Mouse (Mus musculus) intestine, postnatal 0 days (tissue): ENCODE measurements around the gene Wdr62. TPM values are rescaled to one million over a fixed set of nuclear protein-coding genes. Genes with fewer than 3 reads are reported as not detected.

ENCODE experiments used
- ATAC-seq: fragments of 200-750 bp; cut with Nextera tagmentation; 2 replicates; pipeline ENCODE4 v1.8.0; 2017; ENCODE audit warnings: mild to moderate bottlenecking, moderate TSS enrichment, moderate library complexity
- H3K27ac ChIP-seq: fragments of 300-500 bp; sonication (generic); 2 replicates; pipeline ENCODE4 v1.5.1; 2014; ENCODE audit warnings: mild to moderate bottlenecking, low read depth, low read length, moderate library complexity
- H3K27me3 ChIP-seq: fragments of 300-500 bp; sonication (generic); replicated peaks from 2 replicates; pipeline ENCODE4 v1.6.1; 2014; ENCODE audit warnings: low read length, mixed read lengths; ENCODE audit not compliant: control insufficient read depth, insufficient read depth
- H3K36me3 ChIP-seq: fragments of 300-500 bp; sonication (generic); 2 replicates; pipeline ENCODE4 v1.6.1; 2014; ENCODE audit warnings: mild to moderate bottlenecking, moderate library complexity; ENCODE audit not compliant: control insufficient read depth, insufficient read depth
- H3K4me1 ChIP-seq: fragments of 300-500 bp; sonication (generic); replicated peaks from 2 replicates; pipeline ENCODE4 v1.6.1; 2014; ENCODE audit warnings: antibody characterized with exemption, low read length, mixed read lengths; ENCODE audit not compliant: control insufficient read depth, insufficient read depth
- H3K4me2 ChIP-seq: fragments of 300-500 bp; sonication (generic); replicated peaks from 2 replicates; pipeline ENCODE4 v1.6.1; 2014; ENCODE audit warnings: low read depth, mild to moderate bottlenecking, moderate library complexity
- H3K4me3 ChIP-seq: fragments of 300-500 bp; sonication (generic); 2 replicates; pipeline ENCODE4 v1.5.1; 2014; ENCODE audit warnings: low read depth, low read length
- H3K9ac ChIP-seq: fragments of 300-500 bp; sonication (generic); 2 replicates; pipeline ENCODE4 v1.6.1; 2014; ENCODE audit warnings: mild to moderate bottlenecking, low read depth, low read length
- H3K9me3 ChIP-seq: fragments of 300-500 bp; sonication (generic); 2 replicates; pipeline ENCODE4 v1.6.1; 2016; ENCODE audit warnings: mixed run types; ENCODE audit not compliant: control insufficient read depth
- CTCF ChIP-seq: sonication (generic); IDR thresholded peaks from 2 replicates; pipeline ENCODE4 v1.5.1; 2016; ENCODE audit warnings: low read depth, mild to moderate bottlenecking, control low read depth, antibody characterized with exemption, moderate library complexity
- WGBS: fragments of 180-500 bp; shearing (Covaris S2); extraction: QIAGEN DNeasy Blood & Tissue Kit; methylation state at CpG from one replicate; pipeline ENCODE4 v1.1.7; 2014; 5-methylcytosine and 5-hydroxymethylcytosine counted together
- polyA plus RNA-seq: library from polyadenylated mRNA; unstranded; fragments of >200 nt; fragmentation: Nextera tagmentation; extraction: Ambion mirVana; gene quantifications from 2 replicates; pipeline ENCODE4 v1.2.1, GENCODE M21; 2015

Wdr62 gene
- polyA plus RNA-seq, 1 experiment from 2014 or later: 3.5 TPM

DNA sequence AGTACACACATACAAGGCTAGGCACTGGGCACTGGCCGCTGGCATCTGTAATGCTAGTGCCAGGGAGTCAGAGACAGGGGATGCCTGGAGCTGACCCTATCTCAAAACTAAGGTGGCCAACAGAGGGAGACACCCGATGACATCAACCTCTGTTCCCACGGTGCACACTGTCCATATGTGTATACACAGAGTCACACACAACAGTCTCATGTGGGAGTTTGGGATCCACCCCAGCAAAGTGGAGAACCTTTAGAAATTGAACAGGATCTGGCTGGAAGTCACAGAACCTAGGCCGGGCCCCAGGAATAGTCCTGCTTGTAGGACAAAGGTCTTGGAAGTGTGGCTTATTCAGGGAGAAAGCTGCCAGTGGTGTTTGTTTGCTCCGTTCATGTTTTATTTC is 14.1 kb upstream of the Wdr62 start:
- no peak for TF ChIP-seq CTCF
- Histone ChIP-seq H3K9ac (no peak overlapping the region), H3K4me1 (no peaks in the 10 kb centered on the region), H3K4me3 (no peak overlapping the region), H3K4me2 (no peak overlapping the region), H3K27ac (no peak overlapping the region), H3K27me3 (no peaks in the 10 kb centered on the region; the same call in 1 of the 2 replicates), H3K9me3 (no peaks in the 10 kb centered on the region), H3K36me3 (peaks cover 7% of the 10 kb centered on the region; the same call in 1 of the 2 replicates)
- ATAC-seq: no peak
- WGBS: 74% methylated on average over 5 of the region's 5 CpGs

DNA sequence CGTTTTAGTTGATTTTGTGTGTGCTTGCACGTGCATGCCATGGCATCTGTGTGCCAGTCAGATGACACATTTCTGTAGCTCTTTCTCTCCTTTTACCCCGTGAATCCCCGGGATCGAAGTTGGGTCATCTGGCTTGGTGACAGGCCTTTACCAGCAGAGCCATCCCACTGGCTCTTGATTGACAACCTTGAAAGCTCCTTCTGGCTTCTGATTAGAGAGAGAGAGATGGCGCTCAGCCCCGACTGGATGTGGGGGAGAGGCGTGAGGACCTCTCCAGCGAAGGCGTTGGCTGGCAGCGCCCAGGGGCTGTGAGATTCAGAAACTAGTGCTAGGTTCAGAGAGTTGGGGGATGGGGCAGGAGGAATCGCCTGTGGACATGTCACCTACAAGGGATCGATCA is 13.6 kb upstream of the Wdr62 start:
- Histone ChIP-seq H3K27me3 (no peaks in the 10 kb centered on the region; the same call in 1 of the 2 replicates), H3K9ac (no peak overlapping the region), H3K4me1 (no peaks in the 10 kb centered on the region), H3K4me2 (no peak overlapping the region), H3K4me3 (no peak overlapping the region), H3K9me3 (no peaks in the 10 kb centered on the region), H3K27ac (no peak overlapping the region), H3K36me3 (peaks cover 2% of the 10 kb centered on the region; the same call in 1 of the 2 replicates)
- WGBS: 83% methylated on average over 13 of the region's 13 CpGs
- ATAC-seq: no peak
- TF ChIP-seq CTCF: no peak

DNA sequence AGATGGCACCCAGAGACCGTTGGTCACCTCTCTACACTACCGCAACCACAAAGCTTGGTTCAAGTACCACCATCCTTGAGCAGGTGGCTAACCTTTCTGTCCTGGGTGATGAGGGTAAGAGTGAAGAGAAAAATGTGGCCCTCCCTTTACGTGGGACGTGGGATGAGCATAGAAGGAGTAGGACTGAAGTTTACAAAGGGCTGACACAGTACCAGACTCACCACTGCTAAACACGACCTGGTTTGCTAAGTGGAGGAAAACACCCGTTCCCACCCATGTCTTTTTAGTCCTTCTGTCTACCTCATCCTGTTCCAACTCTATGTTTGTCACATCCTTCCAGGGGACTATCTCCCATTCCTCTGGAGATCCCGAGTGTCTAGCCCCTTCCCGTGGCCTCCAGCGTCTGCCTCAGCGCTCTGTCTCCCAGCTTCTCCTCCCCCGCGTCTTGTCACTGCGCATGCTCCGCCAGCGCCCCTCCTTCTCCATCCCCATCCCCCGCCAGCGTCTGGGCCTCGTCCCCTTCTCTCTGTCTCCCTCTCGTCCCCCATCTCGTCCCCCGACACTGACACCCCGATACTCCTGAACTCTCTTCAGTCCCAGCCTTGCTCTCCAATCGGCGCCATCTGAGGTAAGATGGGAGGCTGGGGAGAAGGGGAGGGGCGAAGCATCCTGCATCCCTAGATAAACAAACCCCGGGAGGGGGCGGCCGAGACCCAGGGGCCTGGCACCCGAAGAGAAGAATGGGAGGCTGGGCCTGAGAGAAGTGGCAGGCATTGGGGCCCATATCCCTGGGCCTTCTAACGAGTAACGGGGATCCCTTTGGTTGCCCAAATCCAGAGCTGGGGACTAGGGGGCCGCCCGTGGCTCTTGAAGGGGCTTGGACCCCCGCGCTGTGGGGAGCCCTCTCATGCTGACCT is 11.3 kb upstream of the Wdr62 start, which contains the start of gene Clip3:
TSS of gene Clip3 (plus strand) at position 514 of the 917 bp plus-strand sequence.
- H3K27me3 ChIP-seq: no peaks in the 10 kb centered on the region; the same call in 1 of the 2 replicates
- H3K4me2 ChIP-seq: peak within 1 kb of the TSS; percentile 59
- no peaks in the 10 kb centered on the region for H3K36me3 ChIP-seq
- WGBS: 7% methylated on average over 34 of the region's 35 CpGs
- H3K9ac ChIP-seq: peak within 1 kb of the TSS; percentile 45
- ATAC-seq: 0 out of 2 replicates have a peak, but pooled peaks have one; percentile 21
- no peaks in the 10 kb centered on the region for H3K4me1 ChIP-seq
- 0 out of 2 replicates have a peak within 1 kb of the TSS, but pooled peaks have one; percentile 21 for H3K27ac ChIP-seq
- H3K4me3 ChIP-seq: peak within 1 kb of the TSS; percentile 49
- no peaks in the 10 kb centered on the region for H3K9me3 ChIP-seq
- TF ChIP-seq CTCF: no peak; the same call in 1 of the 2 replicates

- TF ChIP-seq CTCF: peak; percentile 25
- WGBS: 56% methylated on average over 10 of the region's 10 CpGs
- ATAC-seq: no peak
Measured at GRCm38 (mm10) chr7:30289714-30290399, 9.6 kb upstream of the Wdr62 start.

DNA sequence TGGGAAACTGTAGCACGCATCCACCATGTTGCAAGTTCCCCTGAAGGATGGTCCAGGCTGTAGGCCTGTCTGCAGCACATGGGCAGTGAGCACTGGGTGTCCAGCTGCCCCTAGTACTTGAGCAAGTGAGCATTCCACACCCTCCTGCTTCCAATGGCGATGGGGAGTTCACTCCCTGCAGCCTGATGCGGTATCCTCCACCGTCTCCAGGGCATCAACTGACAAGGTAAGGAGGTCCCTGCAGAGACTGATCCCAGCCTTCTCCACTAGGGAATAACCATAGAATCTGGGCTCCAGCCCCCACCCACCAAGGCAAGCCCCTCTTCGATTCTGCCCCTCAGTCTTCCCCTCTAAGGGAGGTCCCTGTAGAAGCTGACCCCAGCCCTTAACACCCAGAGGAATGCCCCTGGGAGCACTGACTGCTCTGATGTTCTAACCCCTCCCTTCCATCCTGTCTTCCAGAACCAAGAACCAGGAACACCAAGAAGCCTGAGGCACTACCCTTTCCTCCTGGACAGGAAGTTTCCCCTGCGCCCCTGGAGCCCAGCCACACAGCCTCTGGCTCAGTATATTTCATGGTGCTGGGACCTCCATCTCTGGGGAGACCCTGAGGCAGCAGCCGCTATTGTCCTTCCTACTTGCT is 9.0 kb upstream of the Wdr62 start:
- no peaks in the 10 kb centered on the region; the same call in 1 of the 2 replicates for H3K27me3 ChIP-seq
- no peak overlapping the region for H3K27ac ChIP-seq
- H3K9ac ChIP-seq: no peak overlapping the region
- no peak for ATAC-seq
- H3K4me2 ChIP-seq: no peak overlapping the region
- H3K4me3 ChIP-seq: no peak overlapping the region
- 64% methylated on average over 7 of the region's 7 CpGs for WGBS
- no peaks in the 10 kb centered on the region for H3K4me1 ChIP-seq
- no peaks in the 10 kb centered on the region for H3K9me3 ChIP-seq
- H3K36me3 ChIP-seq: no peaks in the 10 kb centered on the region
- TF ChIP-seq CTCF: no peak

More at GRCm38 (mm10) chr7:30289714-30290399, 9.6 kb upstream of the Wdr62 start:
- no peak overlapping the region for H3K9ac ChIP-seq
- no peak overlapping the region for H3K27ac ChIP-seq
- H3K4me2 ChIP-seq: no peak overlapping the region
- H3K27me3 ChIP-seq: no peaks in the 10 kb centered on the region; the same call in 1 of the 2 replicates
- no peak overlapping the region for H3K4me3 ChIP-seq
- H3K36me3 ChIP-seq: no peaks in the 10 kb centered on the region
- H3K9me3 ChIP-seq: no peaks in the 10 kb centered on the region
- no peaks in the 10 kb centered on the region for H3K4me1 ChIP-seq
